Mouse (Mus musculus): ENCODE data around the gene Atp5d.

The Atp5d gene

DNA sequence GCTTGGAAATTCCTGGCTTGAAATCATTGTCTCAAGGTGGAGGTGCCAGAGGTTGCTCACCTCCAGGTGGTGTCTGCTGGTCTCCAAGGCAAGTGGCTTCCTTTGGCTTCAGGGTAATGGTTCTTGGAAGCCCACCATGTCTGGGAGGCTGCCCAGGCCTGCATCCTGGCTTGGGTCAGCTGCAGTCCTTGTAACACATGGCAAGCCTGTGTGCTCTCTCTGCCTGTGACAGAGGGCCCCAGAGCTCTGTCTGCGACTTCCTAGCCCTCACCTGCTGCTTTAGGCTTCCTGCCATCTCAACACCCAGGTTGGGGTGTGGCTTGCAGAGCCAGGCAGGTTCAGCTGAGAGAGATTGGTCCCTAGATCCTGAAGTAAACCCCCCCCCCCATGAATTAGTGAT lies 20.7 kb upstream of the Atp5d start:
- DNase-seq (ENCODE audit: low read depth): no peak

DNA sequence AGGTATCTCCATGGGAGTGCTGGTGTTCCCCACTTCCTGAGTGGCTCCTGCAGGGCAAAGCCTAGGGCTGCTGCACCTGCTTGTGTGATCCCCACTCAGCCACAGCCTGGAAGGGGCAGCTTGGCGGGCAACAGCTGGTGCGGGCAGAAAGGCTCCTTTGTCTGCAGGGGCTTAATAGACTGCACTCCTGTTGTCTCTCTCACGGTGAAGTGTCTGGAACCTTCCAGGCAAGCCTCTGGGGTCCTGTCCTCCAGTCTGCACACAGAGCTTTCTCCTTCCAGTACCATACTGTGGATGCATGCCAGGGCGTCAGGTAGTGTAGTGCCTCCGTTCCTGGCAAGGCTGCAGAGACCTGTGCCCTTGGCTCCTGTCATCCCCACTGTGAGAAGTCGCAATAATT lies 19.9 kb upstream of the Atp5d start:
- DNase-seq (ENCODE audit: low read depth): no peak

DNA sequence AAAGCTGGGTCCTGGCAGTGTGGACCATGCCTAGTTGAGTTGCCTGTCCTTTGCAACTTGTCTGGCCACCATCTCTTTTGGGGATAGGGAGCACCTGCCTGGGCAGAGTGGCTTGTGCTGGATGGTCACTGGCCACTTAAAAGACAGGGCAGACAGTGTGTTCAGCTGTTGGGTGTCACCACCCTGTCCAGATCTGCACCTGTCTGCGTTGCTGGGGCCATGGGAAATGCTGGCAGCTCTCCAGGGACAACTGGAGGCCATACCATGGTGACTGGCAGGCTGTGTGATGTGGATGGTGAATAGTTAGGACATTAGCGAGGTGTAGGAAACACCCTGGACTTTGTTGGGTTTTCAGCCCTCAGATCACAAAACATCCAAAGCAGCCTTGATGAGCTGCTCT lies 18.3 kb upstream of the Atp5d start:
- DNase-seq (ENCODE audit: low read depth): no peak

DNA sequence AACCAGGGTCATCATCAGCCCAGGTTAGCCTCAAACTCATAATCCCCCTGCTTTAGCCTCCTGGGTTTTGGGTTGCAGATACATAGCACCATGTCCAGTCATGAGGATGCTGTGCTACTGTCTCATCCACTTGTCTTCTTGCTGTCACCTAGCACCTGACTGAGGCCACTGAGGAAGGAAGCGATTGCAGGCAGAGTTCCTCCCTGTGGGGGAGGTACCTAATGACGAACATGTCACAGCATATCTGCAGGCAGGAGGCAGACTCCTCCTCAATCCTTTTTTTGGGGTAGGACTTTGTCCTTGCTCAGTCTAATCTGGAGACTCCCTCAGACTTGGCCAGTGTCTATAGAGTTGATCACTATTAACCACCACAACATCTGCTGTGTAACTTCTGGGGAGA lies 16.8 kb upstream of the Atp5d start:
- DNase-seq (ENCODE audit: low read depth): no peak

DNA sequence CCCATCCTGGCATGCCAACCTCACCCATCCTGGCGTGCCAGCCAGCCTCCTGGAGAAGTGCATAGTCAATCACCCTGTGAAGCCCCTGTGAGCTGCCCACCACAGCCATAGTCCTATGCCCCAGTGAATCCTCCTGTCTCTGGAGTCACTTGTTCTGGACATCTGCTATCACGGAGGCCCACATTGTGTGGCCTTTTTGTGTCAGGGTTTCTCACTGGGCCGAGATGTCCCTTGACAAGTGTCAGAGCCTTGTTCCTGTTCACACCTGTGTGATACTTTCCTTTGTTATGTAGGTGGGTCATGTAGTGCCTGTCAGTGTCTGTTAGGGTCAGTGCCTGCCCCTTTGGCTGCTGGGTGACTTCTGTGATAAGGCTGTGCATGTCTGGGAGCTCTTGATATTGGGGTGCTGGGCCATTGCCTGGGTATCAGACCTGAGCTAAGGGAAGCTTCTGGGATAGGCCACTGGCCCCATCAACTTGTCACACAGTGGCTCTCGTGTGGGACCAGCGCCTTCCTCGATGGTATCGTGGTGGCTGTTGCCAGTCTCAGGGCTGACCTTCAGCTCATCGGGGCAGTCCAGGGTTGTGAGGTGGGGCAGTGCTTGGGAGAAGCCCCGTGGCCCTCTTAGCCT lies 14.4 kb upstream of the Atp5d start:
- DNase-seq (ENCODE audit: low read depth): no peak

DNA sequence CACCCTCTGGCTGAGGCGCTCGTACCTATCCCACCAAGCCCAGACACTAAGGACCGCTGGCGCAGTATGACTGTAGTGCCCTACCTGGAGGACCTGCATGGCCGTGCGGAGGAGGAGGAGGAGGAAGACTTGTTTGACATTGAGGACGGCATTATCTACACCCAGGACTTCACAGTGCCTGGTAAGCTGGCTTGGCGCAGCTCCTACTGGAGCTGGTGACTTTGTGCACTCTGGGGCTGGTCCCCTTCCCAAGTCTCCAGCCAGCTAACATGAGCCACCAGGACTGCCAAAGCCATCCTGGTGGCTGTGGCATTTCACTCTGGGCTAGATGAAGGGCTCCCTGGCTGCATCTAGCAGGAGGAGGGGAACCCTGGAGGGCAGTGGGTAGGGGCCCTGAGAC lies 10.5 kb upstream of the Atp5d start:
- DNase-seq (ENCODE audit: low read depth): no peak

DNA sequence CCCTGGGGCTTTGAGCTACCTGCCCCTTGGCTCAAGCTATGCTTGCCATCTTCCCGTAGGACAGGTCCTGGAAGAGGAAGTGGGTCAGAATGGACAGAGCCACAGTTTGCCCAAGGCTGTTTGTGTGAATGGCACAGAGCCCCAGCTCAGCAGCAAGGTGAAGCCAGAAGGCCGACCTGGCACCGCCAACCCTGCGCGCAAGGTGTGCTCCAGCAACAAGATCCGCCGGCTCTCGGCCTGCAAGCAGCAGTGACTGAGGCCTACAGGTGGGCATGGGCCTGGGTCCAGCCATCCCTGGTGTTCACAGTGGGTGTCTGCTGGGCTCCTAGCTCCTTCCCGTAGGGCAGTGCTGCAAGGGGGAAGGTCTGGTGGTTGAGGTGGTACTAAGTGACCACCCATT lies 8.6 kb upstream of the Atp5d start:
- no peak for DNase-seq (ENCODE audit: low read depth)

DNA sequence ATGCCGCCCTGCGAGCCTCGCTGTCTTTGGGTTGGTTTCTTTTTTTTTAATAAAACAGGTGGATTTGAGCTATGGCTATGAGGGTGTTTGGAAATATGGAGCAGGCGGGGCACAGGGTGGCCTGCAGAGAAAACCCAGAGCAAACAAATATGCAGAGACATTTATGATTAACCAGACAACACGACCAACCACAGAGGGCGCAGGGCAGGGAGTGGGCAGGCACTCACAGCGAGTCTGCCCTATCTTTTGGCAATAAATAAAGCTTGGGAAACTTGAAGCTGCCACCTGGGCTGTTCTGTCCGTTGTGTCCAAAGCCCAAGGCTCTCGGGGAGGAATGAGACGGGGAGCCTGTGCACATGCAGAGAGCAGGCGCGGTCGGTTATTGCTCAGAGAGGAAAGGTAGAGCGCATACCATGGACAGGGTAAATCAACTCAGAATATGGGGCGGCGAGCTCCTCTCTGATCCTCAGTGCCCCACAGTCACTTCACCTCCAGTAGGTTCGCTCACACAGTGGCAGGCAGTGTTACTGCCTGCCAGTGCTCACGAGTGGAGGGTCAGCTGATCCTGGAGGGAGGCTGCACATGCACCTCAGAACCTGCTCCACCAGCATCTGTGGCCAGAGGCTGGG lies 7.9 kb upstream of the Atp5d start:
- no peak for DNase-seq (ENCODE audit: low read depth)

DNA sequence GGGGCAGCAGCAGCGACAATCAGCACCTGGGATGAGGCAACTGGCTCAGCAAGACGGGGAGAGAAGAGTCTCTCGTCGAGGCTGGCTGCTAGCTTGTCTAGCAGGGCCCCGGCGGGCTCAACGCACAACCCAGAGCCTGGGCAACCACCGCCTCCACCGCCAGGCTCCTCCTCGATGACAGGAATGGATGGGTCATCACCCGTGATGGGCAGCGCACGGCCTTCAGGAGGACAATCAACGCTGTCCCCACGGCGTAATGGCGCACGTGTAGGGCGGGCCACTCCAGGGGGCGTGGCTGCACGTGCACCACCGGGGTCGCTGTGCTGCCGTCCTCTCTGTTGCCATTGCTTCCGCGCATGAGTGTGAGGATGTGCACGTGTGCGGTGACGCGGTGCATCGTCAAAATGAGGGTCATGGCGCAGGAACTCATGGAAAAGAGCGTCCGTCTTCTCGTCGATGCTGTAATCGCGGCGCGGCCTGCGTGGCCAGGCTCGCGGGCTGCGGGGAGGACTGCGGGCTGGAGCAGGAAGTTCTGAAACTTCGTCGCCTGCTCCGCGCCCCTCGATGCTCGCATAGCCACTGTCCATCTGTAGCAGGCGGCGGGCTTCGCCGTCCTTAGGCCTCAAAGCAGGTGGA lies 7.0 kb upstream of the Atp5d start:
- no peak for DNase-seq (ENCODE audit: low read depth)

DNA sequence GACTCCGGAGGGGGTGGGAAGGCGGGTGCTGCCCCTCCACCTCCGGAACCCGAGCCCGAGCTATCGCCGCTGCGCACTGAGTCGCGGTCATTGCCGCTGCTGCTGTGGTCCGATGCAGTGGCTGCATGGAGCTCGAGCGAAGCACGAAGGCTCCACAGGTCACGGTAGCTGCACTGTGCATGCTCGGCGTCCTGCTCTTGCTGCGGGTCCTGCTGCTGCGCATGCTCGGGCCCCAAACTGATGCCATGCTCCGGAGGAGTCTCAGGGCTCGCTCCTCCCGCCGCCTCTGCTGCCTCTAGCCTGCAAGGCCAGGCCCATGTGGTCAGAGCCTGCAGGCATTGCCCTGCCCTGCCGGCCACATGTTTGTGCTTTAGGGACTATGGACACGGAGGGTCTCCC lies 6.5 kb upstream of the Atp5d start:
- DNase-seq (ENCODE audit: low read depth): no peak

DNA sequence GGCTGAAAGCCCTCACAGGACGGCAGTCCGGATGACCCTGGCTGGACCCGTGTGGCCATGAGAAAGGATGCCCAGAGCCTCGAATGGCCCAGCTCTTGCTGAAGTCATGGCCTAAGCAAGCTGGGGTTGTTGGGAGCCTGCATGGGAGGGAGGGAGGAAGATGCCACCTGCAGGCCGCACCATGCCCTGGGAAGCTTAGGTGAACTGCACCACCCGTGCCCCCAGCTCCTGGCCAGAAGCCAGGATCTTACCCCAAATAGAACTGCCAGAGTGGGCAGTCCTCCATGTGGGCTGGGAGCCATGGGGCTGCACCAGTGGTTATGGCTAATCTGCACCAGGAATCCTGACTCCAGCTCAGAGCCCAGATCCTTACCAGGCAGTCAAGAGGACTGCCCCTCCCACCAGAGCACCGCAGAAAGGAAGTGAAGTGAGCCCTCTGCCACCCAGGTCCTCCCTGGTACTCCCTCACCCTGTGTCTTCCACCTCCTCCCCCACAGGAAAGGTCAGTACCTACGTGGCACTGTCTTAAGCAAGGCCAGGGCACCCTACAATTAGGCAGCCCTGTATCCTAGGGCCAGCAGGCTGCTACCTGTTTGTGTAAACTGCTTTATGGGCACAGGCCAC lies 5.1 kb upstream of the Atp5d start:
- peak; percentile 39 for DNase-seq (ENCODE audit: low read depth)

DNA sequence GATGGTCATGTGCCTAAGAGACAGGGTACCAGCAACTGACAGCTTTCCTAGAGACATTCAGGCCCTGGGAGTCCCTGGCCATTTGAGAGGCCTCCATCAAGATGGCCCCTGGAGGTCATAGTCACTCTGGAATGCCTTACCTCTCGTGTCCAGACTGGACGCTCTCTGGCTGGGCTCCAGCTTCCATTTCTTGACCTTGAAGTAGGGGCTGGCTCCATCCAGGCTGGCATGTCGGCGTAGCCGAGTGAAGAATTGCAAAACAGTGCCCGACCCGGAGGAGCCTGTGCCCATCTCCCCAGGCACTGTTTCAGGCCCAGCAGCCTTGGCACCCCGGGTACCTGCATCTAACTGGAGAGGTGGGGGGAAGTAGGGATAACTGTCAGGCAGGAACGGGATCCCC lies 4.0 kb upstream of the Atp5d start:
- DNase-seq (ENCODE audit: low read depth): no peak

DNA sequence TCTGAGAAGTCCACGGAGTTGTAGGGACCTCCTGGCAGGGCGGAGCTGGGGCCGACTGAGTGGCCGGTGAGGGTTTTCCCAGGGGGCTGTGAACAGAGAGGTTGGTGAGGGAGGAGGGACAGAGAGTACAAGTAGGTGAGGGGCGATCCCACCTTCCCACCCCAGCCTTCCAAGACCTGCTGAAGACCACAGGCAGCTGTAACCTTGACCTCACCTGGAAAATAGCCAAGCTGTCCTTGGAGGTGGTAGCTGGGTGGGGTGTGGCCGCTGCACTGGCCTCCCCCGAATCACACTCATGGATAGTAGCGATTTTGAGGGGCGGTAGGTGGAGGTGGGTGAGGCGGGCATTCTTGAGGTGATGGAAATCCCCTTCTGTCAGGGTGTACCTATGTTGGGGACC lies 3.3 kb upstream of the Atp5d start:
- no peak for DNase-seq (ENCODE audit: low read depth)

DNA sequence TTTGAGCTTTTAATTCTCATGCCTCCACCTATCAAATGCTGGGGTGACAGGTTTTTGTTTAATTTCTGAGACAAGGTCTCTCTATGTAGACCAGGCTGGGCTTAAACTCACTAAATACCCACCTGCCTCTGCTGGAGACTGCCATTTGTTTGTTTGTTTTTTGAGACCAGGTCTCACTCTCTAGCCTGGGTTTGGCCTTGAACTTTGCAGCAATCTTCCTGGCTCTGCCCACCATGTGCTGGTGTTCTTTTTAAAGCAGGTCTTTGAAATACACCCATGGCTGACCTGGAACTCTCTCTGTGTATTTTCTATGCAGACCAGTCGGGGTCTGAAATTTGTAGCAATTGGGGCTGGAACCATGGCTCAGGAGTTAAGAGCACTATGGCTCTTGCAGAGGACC lies 2.8 kb upstream of the Atp5d start:
- no peak for DNase-seq (ENCODE audit: low read depth)

DNA sequence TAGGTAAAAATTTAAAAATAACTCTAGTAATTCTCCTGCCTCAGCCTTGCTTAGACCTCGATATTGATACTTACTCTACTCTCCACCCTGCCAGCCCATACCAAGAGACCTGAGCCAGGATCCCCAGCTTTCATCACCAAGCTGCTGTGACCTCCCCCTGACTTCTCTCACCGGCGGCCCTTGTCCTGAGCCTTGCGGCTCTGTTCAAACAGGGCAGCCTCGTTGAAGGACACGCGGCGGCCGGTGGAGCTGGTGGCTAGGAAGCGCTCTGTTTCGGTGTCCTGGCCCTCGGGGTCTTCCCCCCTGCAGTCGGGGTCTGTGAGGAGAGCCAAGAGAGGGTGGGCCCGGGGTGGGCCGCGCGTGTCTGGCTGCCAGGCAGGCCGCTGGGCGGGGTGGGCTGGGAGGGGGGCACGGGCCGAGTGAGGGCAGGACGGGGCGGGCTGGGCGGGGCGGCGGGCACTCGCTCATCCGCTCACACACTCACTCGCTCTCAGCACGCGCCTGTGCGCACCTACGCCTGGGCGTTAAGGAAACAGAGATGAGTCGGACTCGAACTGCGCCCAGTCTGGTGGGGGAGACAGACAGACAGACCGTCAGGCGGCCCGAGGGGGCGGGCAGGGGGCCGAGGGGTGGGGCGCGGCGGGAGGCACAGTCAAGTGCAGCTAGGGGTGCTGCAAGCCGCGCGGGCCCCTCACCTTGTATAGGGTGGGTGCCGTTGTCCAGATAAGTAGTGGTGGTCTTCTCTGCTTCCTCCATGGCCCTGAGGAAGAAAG lies 2.1 kb upstream of the Atp5d start:
- DNase-seq (ENCODE audit: low read depth): no peak

DNA sequence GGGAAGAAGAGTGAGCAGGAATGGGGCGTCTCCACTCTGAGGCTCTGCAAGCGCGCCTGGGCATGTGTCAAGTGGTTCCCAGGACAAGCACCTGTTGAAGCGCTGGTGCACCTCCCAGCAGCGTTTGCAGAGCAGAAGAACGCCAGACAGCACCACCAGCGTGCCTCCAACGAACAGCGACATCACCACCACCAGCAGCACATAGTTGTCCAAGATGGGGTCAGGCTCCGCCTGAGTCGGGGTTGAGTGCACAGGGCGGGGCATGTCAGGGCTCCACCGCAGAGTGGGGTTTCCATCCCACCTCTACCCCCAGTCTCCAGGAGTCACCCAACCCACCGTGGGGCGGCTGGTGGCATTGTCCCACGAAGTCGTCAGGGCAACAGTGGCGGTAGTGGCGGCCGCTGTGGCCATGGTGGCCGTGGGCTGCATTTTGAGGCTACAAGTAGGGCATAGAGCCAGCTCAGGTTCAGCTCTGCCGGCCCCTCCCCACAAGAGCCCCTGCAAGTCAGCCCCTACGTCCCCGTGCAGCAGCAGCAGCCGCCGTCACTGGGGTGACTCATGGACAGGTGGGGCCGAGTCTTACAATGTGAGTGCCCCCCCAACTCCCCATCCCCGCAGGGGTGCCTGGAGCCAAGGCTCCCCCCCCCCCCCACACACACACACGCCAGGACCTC lies 1.3 kb upstream of the Atp5d start:
- DNase-seq (ENCODE audit: low read depth): no peak

DNA sequence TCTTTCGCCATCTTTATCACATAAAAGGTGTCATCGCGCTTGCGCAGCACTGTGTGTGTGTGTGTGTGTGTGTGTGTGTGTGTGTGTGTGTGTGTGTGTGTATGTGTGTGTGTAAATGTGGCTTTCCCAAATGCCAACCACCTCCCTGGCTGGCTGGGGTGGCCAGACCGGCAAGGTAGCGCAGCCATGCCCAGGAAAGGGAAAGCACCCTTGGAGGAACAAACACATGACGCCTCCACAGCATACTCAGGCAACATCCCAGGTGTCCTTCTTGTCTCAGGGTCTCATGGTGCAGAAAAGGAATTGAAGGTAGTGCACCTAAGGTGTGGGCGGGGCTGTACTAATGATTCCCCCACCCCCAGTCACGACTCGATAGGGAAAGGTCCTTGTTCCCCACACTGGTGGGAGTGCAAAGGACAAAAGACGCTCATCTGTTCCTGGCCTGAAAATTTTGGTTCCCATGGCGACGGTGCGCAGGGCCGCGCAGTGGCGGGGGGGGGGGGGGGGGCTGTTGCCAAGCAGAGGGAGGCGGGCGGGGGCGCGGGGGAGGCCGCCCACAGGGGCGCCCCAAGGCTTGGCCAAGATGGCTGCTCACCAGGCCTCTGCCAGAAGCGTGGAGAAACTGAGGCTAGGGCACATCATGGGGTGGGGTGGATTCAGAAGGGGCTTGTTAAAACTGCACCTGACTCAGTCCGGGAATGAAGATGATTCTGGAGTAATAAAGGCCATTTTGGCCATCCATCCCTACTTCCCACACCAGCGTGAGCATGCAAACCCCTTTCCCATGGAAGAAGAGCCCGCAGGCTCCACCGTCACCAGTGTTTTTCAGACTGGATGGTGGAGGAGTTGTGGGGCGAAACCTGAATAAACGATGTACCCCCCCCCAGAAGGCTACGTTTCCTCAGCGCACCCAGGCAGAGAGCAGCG lies 543 bp upstream of the Atp5d start:
- no peak for DNase-seq (ENCODE audit: low read depth)

DNA sequence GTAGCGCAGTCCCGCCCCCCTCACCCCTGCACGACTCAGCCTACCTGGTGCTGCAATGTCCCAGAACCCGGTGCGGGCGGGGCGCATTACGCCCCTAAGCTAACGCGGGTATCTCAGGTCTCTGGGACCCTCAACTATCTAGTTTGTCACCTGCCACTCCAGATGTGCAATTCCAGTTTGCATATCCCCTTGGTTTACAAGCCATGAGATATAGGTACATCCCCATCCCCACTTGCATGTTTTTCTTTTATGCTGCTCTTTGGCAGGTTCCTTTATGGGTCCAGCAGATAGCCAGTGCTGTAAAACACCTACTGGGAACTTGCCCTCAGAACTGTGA lies 975 bp downstream of the Atp5d start:
- DNase-seq (ENCODE audit: low read depth): no peak

DNA sequence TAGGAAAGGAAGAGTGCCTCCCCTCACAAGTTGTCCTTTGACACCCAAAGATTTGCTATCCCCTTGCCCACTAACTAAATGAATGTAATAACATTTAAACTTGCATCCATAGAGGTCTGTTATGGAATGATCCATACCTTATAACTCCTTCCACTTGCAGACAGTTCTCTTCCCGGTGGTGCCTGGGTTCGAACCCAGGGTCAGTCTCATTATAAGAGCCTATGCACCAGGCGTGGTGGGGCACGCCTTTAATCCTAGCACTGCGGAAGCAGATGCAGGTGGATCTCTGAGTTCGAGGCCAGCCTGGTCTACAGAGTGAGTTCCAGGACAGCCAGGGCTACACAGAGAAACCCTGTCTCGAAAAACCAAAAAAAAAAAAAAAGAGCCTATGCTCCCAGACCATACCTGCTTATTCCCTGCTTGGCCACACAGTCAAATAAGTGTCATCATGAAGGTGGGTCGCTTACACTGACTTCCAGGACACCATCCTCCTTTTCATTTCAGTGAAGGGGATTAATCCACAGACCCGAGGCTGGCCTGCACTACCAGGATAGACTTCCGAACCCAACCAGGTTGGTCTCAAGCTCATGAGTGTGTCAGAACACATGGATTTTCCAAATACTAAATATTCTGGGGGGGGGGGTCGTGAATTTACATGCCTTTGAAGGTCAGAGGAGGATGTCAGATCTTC lies 1.7 kb downstream of the Atp5d start:
- no peak for DNase-seq (ENCODE audit: low read depth)

DNA sequence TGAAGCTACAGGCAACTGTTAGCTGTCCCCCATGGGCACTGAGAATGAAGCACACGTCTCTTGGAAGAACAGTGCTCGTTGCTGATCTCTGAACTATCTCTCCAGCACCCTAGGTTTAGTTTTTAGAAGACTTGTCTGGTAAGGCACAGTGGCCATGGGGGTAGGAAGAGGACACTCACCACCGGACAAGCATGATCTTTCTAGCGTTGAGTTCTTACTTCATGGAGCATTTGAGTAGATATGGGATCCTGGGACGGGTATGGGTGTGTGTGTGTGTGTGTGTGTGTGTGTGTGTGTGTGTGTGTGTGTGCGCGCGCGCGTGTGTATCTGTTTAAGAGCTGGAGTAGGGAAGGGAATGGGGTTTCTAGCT lies 2.2 kb downstream of the Atp5d start, which contains the start of gene Cbarp:
Cbarp (minus strand) TSS at position 170 of the 370 bp plus-strand sequence.
- no peak for DNase-seq (ENCODE audit: low read depth)
